Mouse (Mus musculus) adrenal gland, adult 18-20 months (tissue): Measurements from ENCODE around the gene Eml2. TPM values are rescaled to one million over a fixed set of nuclear protein-coding genes. Genes with fewer than 3 reads are reported as not detected.

ENCODE experiments used
- microRNA-seq, 2 experiments: library from miRNA; unstranded; fragments of <30 nt; microRNA quantifications; one replicate each; pipeline ENCODE4 v1.2.0; 2021; ENCODE audit warnings: borderline number of aligned reads in 2 of 2
- total RNA-seq, 2 experiments: library from RNA; stranded (reverse); gene quantifications; 1 replicate in 1 of 2; 2 replicates in 1 of 2; pipeline ENCODE4 v1.2.3; 2021

Gene Eml2
- total RNA-seq, 2 experiments from 2014 or later, result 33.9 to 43.9 TPM

Small RNA genes within 50 kb of the gene (microRNA-seq; reads per million reads assigned to microRNA genes)
- gene Mir330, result 782 to 998 reads per million in 2 experiments

Other genes starting within 250 kb of the Eml2 start
- gene Nanos2, start 189.0 kb upstream of the Eml2 start, total RNA-seq, result not detected
- 10 to 100 TPM in 1 of 2 experiments, 1 to 10 TPM in 1; 9.3 to 12.2 TPM for gene Mypop, start 185.2 kb upstream of the Eml2 start, total RNA-seq
- gene Irf2bp1, start 172.4 kb upstream of the Eml2 start, total RNA-seq, result 10 to 100 TPM; 42.9 to 47.0 TPM
- gene Foxa3, start 152.9 kb upstream of the Eml2 start, total RNA-seq, result not detected
- gene Sympk, start 152.0 kb upstream of the Eml2 start, total RNA-seq, result 100 to 1,000 TPM in 1 of 2 experiments, 10 to 100 TPM in 1; 92.0 to 105 TPM
- gene Rsph6a, start 121.7 kb upstream of the Eml2 start, total RNA-seq, result not detected
- 10 to 100 TPM; 48.3 to 49.1 TPM for gene Dmwd, start 100.2 kb upstream of the Eml2 start, total RNA-seq
- gene Dmpk, start 92.6 kb upstream of the Eml2 start, total RNA-seq, result 100 to 1,000 TPM; 127 to 137 TPM
- 10 to 100 TPM; 13.0 to 14.7 TPM for gene Six5, start 81.8 kb upstream of the Eml2 start, total RNA-seq
- not detected for gene Gm4969, start 58.1 kb upstream of the Eml2 start, total RNA-seq
- 10 to 100 TPM; 12.6 to 15.4 TPM for gene Fbxo46, start 56.6 kb upstream of the Eml2 start, total RNA-seq
- gene Qpctl, start 27.1 kb upstream of the Eml2 start, total RNA-seq, result 10 to 100 TPM; 13.6 to 14.6 TPM
- 10 to 100 TPM; 81.7 to 89.5 TPM for gene Snrpd2, start 26.7 kb upstream of the Eml2 start, total RNA-seq
- gene Gipr, start 10.3 kb upstream of the Eml2 start, total RNA-seq, result under 1 TPM; 0.60 to 0.70 TPM
- gene Gpr4, start 36.1 kb downstream of the Eml2 start, total RNA-seq, result 10 to 100 TPM in 1 of 2 experiments, 1 to 10 TPM in 1; 7.7 to 17.3 TPM
- 10 to 100 TPM; 40.8 to 56.7 TPM for gene Opa3, start 51.9 kb downstream of the Eml2 start, total RNA-seq
- gene Vasp, start 95.4 kb downstream of the Eml2 start, total RNA-seq, result 10 to 100 TPM; 42.9 to 56.4 TPM
- not detected for gene Ppm1n, start 103.6 kb downstream of the Eml2 start, total RNA-seq
- 1 to 10 TPM; 5.0 to 8.6 TPM for gene Rtn2, start 106.2 kb downstream of the Eml2 start, total RNA-seq
- gene Fosb, start 133.6 kb downstream of the Eml2 start, total RNA-seq, result 10 to 100 TPM; 15.9 to 23.2 TPM
- gene Ercc1, start 168.4 kb downstream of the Eml2 start, total RNA-seq, result 10 to 100 TPM; 31.2 to 41.0 TPM
- gene Cd3eap, start 183.1 kb downstream of the Eml2 start, total RNA-seq, result 10 to 100 TPM; 13.3 to 13.7 TPM
- 1 to 10 TPM; 5.9 to 6.7 TPM for gene Ppp1r13l, start 183.3 kb downstream of the Eml2 start, total RNA-seq
- 10 to 100 TPM; 27.1 to 30.9 TPM for gene Ercc2, start 205.6 kb downstream of the Eml2 start, total RNA-seq
- 1 to 10 TPM; 1.3 to 3.7 TPM for gene Klc3, start 227.7 kb downstream of the Eml2 start, total RNA-seq
- gene Ckm, start 228.4 kb downstream of the Eml2 start, total RNA-seq, result 10 to 100 TPM in 1 of 2 experiments, not detected in 1; 14.7 TPM